Mouse (Mus musculus) mouse embryonic stem cell (cell line): ENCODE results near the gene Muc5ac.

Experiments used
- in situ Hi-C, 2 experiments: fragments of 300-500 bp; cut with MboI; formaldehyde crosslinking; loops; 1 replicate in 1 of 2; 3 replicates in 1 of 2; pipeline ENCODE4 v1.14.3; 2019 to 2020; ENCODE audit warnings: low sequenced_read_pairs in 2 of 2, low pct_unique_long_range_greater_than_20kb in 1 of 2, mixed read lengths in 1 of 2; ENCODE audit not compliant: unreplicated experiment in 1 of 2

Gene Muc5ac

DNA sequence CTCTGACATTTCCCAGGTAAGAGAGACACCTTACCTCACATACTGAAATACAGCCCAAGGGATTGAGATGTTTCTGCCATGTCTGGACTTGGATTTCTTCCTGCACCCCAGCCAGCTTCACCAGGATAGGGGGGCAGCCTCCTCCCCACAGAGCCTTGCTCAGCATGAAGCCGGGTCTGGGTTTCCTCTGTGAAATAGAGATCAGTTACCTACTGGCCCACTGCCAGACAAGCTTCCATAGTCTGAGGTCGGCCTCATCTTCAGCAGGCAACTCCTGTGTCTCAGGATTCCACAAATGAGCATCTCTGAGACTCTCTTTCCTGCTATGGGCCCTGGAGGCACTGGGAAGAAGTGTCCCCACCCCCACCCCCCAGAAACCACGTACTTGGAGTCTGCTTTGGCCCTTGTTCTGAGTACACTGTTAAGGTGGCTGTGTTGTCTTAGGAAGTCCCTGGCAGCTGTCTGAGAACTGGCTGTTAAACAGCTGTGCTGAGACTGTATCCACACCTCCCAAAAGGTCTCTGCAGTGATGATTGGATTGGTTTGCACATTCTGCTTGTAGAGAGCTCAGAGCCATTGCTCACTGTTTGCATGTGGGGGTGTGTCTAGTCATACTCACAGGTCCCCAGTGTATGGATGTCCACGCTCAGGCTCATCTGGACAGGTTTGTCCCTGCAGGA, 34.0 kb downstream of the Muc5ac start:
- in situ Hi-C loops, result no loop called here

GRCm38 (mm10) chr7:141823699-141824098, 34.9 kb downstream of the Muc5ac start:
- in situ Hi-C loops, result no loop called here

DNA sequence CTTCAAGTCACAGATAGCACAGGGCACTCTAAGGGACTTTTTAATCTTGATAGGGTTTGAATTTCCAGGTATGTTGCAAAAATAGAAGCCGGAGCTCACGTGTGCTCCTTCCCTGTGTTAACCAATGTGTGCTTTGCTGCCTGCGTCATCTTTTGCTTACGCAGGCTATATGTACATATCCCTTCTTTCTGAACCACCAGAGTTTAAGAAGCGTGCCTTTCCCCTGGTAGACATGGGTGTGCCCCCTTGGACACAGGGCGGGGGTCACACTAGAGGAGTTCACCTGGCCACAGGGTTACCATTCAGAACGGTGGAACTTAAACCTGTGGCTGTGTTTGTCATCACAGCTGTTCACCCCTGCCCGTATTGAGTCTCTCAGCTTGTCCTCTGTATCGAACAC, 35.6 kb downstream of the Muc5ac start:
- in situ Hi-C loops, result no loop called here

- in situ Hi-C loops, result no loop called here
Measured at GRCm38 (mm10) chr7:141835941-141836340, 47.2 kb downstream of the Muc5ac start.

GRCm38 (mm10) chr7:141836423-141836822, 47.7 kb downstream of the Muc5ac start:
- in situ Hi-C loops, result no loop called here

DNA sequence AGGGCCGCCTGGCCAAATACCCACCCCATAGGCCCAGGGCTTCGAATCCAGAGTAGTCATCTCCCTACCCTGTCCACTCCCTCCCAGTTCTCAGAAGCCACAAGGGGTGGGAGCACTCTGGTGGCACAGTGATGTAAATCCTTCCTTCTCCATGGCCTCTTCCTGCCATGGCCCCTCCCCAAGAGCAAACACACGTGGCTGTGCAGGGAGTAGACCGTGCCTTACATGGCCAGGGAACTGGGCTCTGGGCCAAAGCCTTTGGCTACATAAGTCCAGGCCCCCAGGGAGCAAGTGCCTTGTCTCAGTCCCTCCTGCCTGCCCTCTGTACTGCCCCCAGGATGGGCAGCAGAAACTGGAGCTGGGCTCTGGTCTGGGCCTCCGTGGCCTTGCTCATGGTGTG, 50.0 kb downstream of the Muc5ac start, which contains the start of gene Muc5b:
Muc5b (plus strand) TSS at position 292 of the 400 bp plus-strand sequence.
- in situ Hi-C loops, result no loop called here

DNA sequence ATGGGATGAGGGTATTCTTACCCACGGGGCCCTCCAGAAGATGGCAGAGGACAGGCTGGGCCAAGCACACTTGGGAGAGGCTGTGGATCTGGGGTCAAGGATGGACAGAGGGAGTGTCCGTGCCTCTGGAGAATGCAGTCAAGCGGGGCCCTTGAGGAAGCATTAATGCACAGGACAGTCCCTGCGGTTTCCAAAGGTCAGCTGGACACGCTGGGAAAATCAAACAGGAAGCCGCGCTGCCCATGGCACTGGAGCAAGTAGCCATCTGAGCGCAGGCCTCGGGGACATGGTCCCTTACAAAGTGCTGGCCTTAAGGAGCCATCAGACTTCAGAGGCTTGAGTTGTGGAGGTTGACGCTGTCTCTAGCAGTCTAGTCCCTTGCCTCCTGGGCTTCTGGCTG, 51.6 kb downstream of the Muc5ac start:
- in situ Hi-C loops, result no loop called here

- in situ Hi-C loops, result no loop called here
Measured at GRCm38 (mm10) chr7:141861046-141861445, 72.3 kb downstream of the Muc5ac start.
